11 mouse cellular contexts compared by ENCODE assay signal in genomic region chr10:62328886-62329412, GRCm38 (mm10). TPM values are rescaled to one million over a fixed set of nuclear protein-coding genes. Genes with fewer than 3 reads are reported as not detected.
DNase-seq lines count a peak whose midpoint lies in the region; ATAC-seq and TF ChIP-seq lines count a peak whose summit lies in the region.
"Had no signal": no experiment of that assay in that cellular context is flagged by ENCODE, and none has a peak within 500 bp of the region (broad histone marks: within the 10 kb centered on the region; RNA-seq: fewer than 3 reads in every experiment).

No protein-coding gene starts in this region.

- TF ChIP-seq POLR2A in MEL (IDR thresholded peaks at IDR 0.05; ENCODE audit: control insufficient read depth in 1 of 2, insufficient read depth in 1 of 2, low read depth in 1 of 2, low read length in 2 of 2, poor library complexity in 1 of 2) = no peak

- TF ChIP-seq EP300 in MEL (IDR thresholded peaks at IDR 0.05; ENCODE audit: low read depth in 1 of 2, low read length in 2 of 2) = no peak; a peak in 1 of 4 replicates

- no peaks in the 10 kb centered on the region for H3K36me3 ChIP-seq in kidney, postnatal 0 days (ENCODE audit: insufficient read depth, low read length)
- peaks cover 0 to 35% of the 10 kb centered on the region in 2 experiments for H3K36me3 ChIP-seq in MEL (ENCODE audit: control insufficient read depth in 1 of 2, insufficient read depth in 2 of 2, low read length in 2 of 2)
- peaks cover 34% of the 10 kb centered on the region for H3K36me3 ChIP-seq in liver, embryonic 15.5 days (replicated peaks)
- H3K36me3 ChIP-seq: embryonic facial prominence, embryonic 13.5 days; hindbrain, embryonic 12.5 days had no signal

- peaks cover 59% of the 10 kb centered on the region for H3K79me2 ChIP-seq in MEL (ENCODE audit: control insufficient read depth, insufficient read depth, low read length, poor library complexity)

- peak; percentile 29; the same call in 1 of the 2 replicates for TF ChIP-seq CTCF in kidney, postnatal 0 days (IDR thresholded peaks at IDR 0.05; ENCODE audit: low read depth)
- TF ChIP-seq CTCF in MEL (IDR thresholded peaks at IDR 0.05 in 2 of 3, conservative IDR thresholded peaks at IDR 0.05 in 1 of 3; ENCODE audit: control insufficient read depth in 1 of 3, insufficient read depth in 1 of 3, low read depth in 2 of 3, low read length in 3 of 3, poor library complexity in 1 of 3, severe bottlenecking in 1 of 3) = peak; percentile 37 to 77 (median 61)

- peak; percentile 60 for TF ChIP-seq RAD21 in MEL (IDR thresholded peaks at IDR 0.05; ENCODE audit: low read depth, low read length)

- H3K4me1 ChIP-seq in kidney, postnatal 0 days (replicated peaks; ENCODE audit: insufficient read depth, low read length) = peaks cover 15% of the 10 kb centered on the region; the same call in 1 of the 2 replicates
- H3K4me1 ChIP-seq in MEL (ENCODE audit: control insufficient read depth in 1 of 2, insufficient read depth in 2 of 2, low read length in 2 of 2) = peaks cover 19 to 47% of the 10 kb centered on the region in 2 experiments
- H3K4me1 ChIP-seq in liver, embryonic 15.5 days (replicated peaks) = peaks cover 99% of the 10 kb centered on the region

- no peaks in the 10 kb centered on the region for H3K27me3 ChIP-seq in kidney, postnatal 0 days (ENCODE audit: insufficient read depth, low read length)
- no peaks in the 10 kb centered on the region for H3K27me3 ChIP-seq in MEL (ENCODE audit: control insufficient read depth in 1 of 2, insufficient read depth in 2 of 2, low read length in 2 of 2)
- H3K27me3 ChIP-seq in liver, embryonic 15.5 days = no peaks in the 10 kb centered on the region
- H3K27me3 ChIP-seq: embryonic facial prominence, embryonic 13.5 days; hindbrain, embryonic 12.5 days had no signal

- ATAC-seq in cerebellum, adult (ENCODE audit: insufficient number of reproducible peaks, low FRiP score, low TSS enrichment) = no peak
- ATAC-seq in kidney, postnatal 0 days (replicated peaks; ENCODE audit: low FRiP score, low read depth) = no peak
- no peak for ATAC-seq in liver, embryonic 15.5 days (ENCODE audit: insufficient read depth)
- no peak for ATAC-seq in inflammation-experienced regulatory T-cells, adult 6 months

- peak overlapping the region; percentile 80 for H3K27ac ChIP-seq in kidney, postnatal 0 days
- H3K27ac ChIP-seq in MEL (ENCODE audit: control insufficient read depth, low read depth, low read length) = peak overlapping the region; percentile 98
- peak overlapping the region; percentile 94 for H3K27ac ChIP-seq in liver, embryonic 15.5 days (replicated peaks)
- H3K27ac ChIP-seq: embryonic facial prominence, embryonic 13.5 days; hindbrain, embryonic 12.5 days had no signal

- H3K9me3 ChIP-seq in kidney, postnatal 0 days (replicated peaks; ENCODE audit: low read length) = no peaks in the 10 kb centered on the region
- H3K9me3 ChIP-seq in MEL (replicated peaks; ENCODE audit: insufficient read depth, low read length) = no peaks in the 10 kb centered on the region
- no peaks in the 10 kb centered on the region for H3K9me3 ChIP-seq in liver, embryonic 15.5 days (replicated peaks)
- H3K9me3 ChIP-seq: embryonic facial prominence, embryonic 13.5 days; hindbrain, embryonic 12.5 days had no signal

- H3K4me2 ChIP-seq in kidney, postnatal 0 days (ENCODE audit: low read length) = no peak overlapping the region
- H3K4me2 ChIP-seq in liver, embryonic 15.5 days = peak overlapping the region; percentile 84
- H3K4me2 ChIP-seq: embryonic facial prominence, embryonic 13.5 days; hindbrain, embryonic 12.5 days had no signal

- WGBS in kidney, postnatal 0 days = 86% methylated on average over 10 of the region's 10 CpGs
- WGBS in liver, embryonic 15.5 days (ENCODE audit: insufficient replicate concordance) = 64% methylated on average over 10 of the region's 10 CpGs

- H3K9ac ChIP-seq in kidney, postnatal 0 days (ENCODE audit: low read depth, low read length) = no peak overlapping the region
- peak overlapping the region; percentile 64 for H3K9ac ChIP-seq in MEL (ENCODE audit: control insufficient read depth, low read depth, low read length, poor library complexity, severe bottlenecking)
- 0 out of 2 replicates have a peak overlapping the region, but pooled peaks have one; percentile 71 for H3K9ac ChIP-seq in liver, embryonic 15.5 days
- H3K9ac ChIP-seq: embryonic facial prominence, embryonic 13.5 days; hindbrain, embryonic 12.5 days had no signal

- peak; percentile 34 for DNase-seq in cerebellum, adult 9-10 months
- no peak for DNase-seq in kidney, postnatal 0 days (ENCODE audit: low spot score)
- no peak for DNase-seq in kidney, postnatal 14 days
- peak; percentile 76 for DNase-seq in MEL (ENCODE audit: low read depth, low spot score)
- DNase-seq in adrenal gland, adult (ENCODE audit: inconsistent age in 2 of 2, low spot score in 1 of 2) = no peak
- DNase-seq: lung, postnatal 36 days had no signal

- no peak overlapping the region for H3K4me3 ChIP-seq in kidney, postnatal 0 days (replicated peaks; ENCODE audit: low read depth, low read length)
- H3K4me3 ChIP-seq in MEL (ENCODE audit: control insufficient read depth in 1 of 2, insufficient read depth in 1 of 2, low read depth in 2 of 2, low read length in 2 of 2) = no peak overlapping the region; a peak in 1 of 4 replicates
- no peak overlapping the region for H3K4me3 ChIP-seq in liver, embryonic 15.5 days (replicated peaks)
- H3K4me3 ChIP-seq: embryonic facial prominence, embryonic 13.5 days; hindbrain, embryonic 12.5 days had no signal

TF ChIP-seq in MEL, 35 proteins besides CTCF, POLR2A, EP300 and RAD21:
- TF ChIP-seq HCFC1 (IDR thresholded peaks at IDR 0.05; ENCODE audit: low read depth, low read length) (no peak), MYB (IDR thresholded peaks at IDR 0.05; ENCODE audit: low read depth, low read length) (no peak), ZNF384 (IDR thresholded peaks at IDR 0.05; ENCODE audit: low read depth, low read length) (no peak), MAZ (IDR thresholded peaks at IDR 0.05; ENCODE audit: low read depth, low read length) (no peak), GABPA (IDR thresholded peaks at IDR 0.05; ENCODE audit: low read depth, low read length) (no peak), MAFK (IDR thresholded peaks at IDR 0.05; ENCODE audit: borderline replicate concordance, low read depth, low read length) (no peak), USF1 (IDR thresholded peaks at IDR 0.05; ENCODE audit: low read depth, low read length) (no peak), SIN3A (IDR thresholded peaks at IDR 0.05; ENCODE audit: low read length) (no peak), RCOR1 (IDR thresholded peaks at IDR 0.05; ENCODE audit: low read depth, low read length) (no peak), ELF1 (IDR thresholded peaks at IDR 0.05; ENCODE audit: low read depth, low read length) (0 out of 2 replicates have a peak, but pooled peaks have one; percentile 6), TAL1 (IDR thresholded peaks at IDR 0.05; ENCODE audit: low read length) (no peak), SMC3 (IDR thresholded peaks at IDR 0.05; ENCODE audit: low read depth, low read length) (peak; percentile 52), ZKSCAN1 (IDR thresholded peaks at IDR 0.05; ENCODE audit: low read depth, low read length) (no peak), NELFE (IDR thresholded peaks at IDR 0.05; ENCODE audit: low read depth, low read length) (no peak), USF2 (IDR thresholded peaks at IDR 0.05; ENCODE audit: borderline replicate concordance in 1 of 2, insufficient read depth in 1 of 2, low read depth in 1 of 2, low read length in 2 of 2) (no peak), POLR2AphosphoS2 (IDR thresholded peaks at IDR 0.05; ENCODE audit: low read length) (no peak), MXI1 (IDR thresholded peaks at IDR 0.05; ENCODE audit: low read depth, low read length) (no peak; the same call in 1 of the 2 replicates), TCF12 (IDR thresholded peaks at IDR 0.05; ENCODE audit: low read depth, low read length) (no peak), GATA1 (IDR thresholded peaks at IDR 0.05; ENCODE audit: low read depth, low read length) (peak; percentile 53; the same call in 1 of the 2 replicates), CHD2 (IDR thresholded peaks at IDR 0.05; ENCODE audit: low read length) (no peak), ETS1 (IDR thresholded peaks at IDR 0.05; ENCODE audit: low read depth, low read length) (no peak), CHD1 (IDR thresholded peaks at IDR 0.05; ENCODE audit: low read depth, low read length) (no peak), ZC3H11A (IDR thresholded peaks at IDR 0.05; ENCODE audit: low read depth, low read length) (peak; percentile 23; the same call in 1 of the 2 replicates), MYC (IDR thresholded peaks at IDR 0.05; ENCODE audit: low read depth, low read length) (no peak; the same call in 1 of the 2 replicates), MEF2A (IDR thresholded peaks at IDR 0.05; ENCODE audit: extremely low read depth, insufficient replicate concordance, low read depth, low read length, poor library complexity, severe bottlenecking) (no peak), TBP (IDR thresholded peaks at IDR 0.05; ENCODE audit: low read depth, low read length) (no peak), POLR2AphosphoS5 (IDR thresholded peaks at IDR 0.05; ENCODE audit: borderline replicate concordance, low read depth, low read length) (no peak), NRF1 (IDR thresholded peaks at IDR 0.05; ENCODE audit: insufficient read depth, low read depth, low read length, poor library complexity, severe bottlenecking) (no peak), MAX (IDR thresholded peaks at IDR 0.05; ENCODE audit: low read length) (no peak), E2F4 (IDR thresholded peaks at IDR 0.05; ENCODE audit: borderline replicate concordance, low read depth, low read length) (no peak), UBTF (IDR thresholded peaks at IDR 0.05; ENCODE audit: borderline replicate concordance, insufficient read depth, low read depth, low read length) (no peak)

RNA-seq across cellular contexts. Expression of gene Hk1, which starts 50.8 kb away (rescaled TPM):
- 62.6 and 68.3 TPM in 2 replicates for polyA plus RNA-seq in kidney, postnatal 0 days (2015; fragmentation: Nextera tagmentation; extraction: Ambion mirVana)
- total RNA-seq in MEL (2012; rRNA removed) = 441 and 515 TPM in 2 replicates
- 100 to 1,000 TPM; 192 to 740 TPM for polyA plus RNA-seq in MEL (2012; ENCODE audit: insufficient read depth in 1 of 2, insufficient read length in 2 of 2, low read depth in 1 of 2, low replicate concordance in 2 of 2, missing spikeins in 1 of 2)
- 85.1 and 99.9 TPM in 2 replicates for polyA plus RNA-seq in liver, embryonic 15.5 days (2015; fragmentation: Nextera tagmentation; extraction: Ambion mirVana)
- 100 to 1,000 TPM in 1 of 3 experiments, 10 to 100 TPM in 2; 64.3 to 101 (median 74.8) TPM for polyA plus RNA-seq in inflammation-experienced regulatory T-cells, adult 6 months (2017; shearing (Covaris generic))

Comparison
In these comparisons a context has a peak if more than half of its experiments do, and no peak if none do; other contexts are left out.
1. DNase-seq: peak in cerebellum, adult 9-10 months (single experiment) and MEL (single experiment); none in kidney, postnatal 0 days (single experiment), kidney, postnatal 14 days (single experiment) and adrenal gland, adult (0 of 2).
2. Peak in every context shown above with its lines, with median percentiles within 50 percentile points of each other: H3K27ac ChIP-seq.